Mouse (Mus musculus): ENCODE measurements around the gene Psme2.

Psme2 gene

DNA sequence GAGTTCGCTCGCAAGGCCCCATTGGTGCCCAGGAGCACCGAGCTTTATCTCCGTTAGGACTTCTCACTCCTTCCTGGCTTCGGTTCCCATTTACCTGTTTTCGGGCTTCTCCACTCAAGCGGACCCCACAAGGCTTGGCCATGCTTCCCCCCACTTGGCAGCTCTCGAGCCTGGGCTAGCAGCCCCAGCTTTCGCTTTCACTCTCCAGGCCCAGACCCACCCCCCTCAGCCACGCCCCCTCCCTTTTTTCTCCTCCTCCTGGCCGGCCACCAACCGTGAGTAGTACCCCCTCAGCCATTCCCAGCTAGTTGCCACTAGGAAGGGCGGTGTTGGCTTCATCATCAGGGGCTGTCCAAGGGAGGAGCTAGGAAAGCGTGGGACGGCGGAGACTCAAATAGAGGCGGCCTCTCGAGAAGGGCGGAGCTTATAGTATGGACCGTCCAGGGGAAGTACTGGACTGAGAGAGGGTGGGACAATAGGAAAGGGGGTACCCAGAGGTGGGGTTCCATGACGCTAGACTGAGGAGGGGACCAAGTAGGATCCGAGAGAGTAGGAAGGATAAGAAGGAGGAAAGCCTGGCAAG lies at the start of gene Psme2:
TSS of gene Psme2 (minus strand) at position 366 of the 583 bp plus-strand sequence.
- peak; percentile 97 for DNase-seq (ENCODE audit: low spot score)

DNA sequence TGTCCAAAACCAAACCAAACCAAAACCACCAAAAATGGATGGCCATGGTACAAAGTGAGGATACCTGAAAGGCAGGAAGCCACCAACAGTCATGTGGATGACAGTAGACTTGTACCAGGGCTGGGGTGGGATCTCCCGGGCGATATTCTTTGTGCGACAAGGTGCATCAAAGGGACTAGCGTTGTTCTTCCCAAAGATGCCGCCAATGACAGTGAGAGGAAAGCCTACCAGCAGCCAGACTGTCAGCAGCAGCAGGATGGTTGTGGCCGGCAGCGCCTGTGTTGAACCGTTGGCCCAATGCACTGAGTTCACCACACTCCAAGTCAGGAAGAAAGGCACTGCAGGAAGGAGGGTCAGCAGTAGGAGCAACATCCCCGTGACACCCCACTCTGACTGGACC lies 46.9 kb upstream of the Psme2 start, which contains the start of gene Gm49378:
TSS of gene Gm49378 (minus strand) at position 101 of the 400 bp plus-strand sequence.
- no peak for DNase-seq (ENCODE audit: low spot score)

GRCm38 (mm10) chr14:55635523-55636007 lies 44.7 kb upstream of the Psme2 start, which contains the start of gene Ipo4:
Gene Ipo4 (minus strand): TSS chr14:55635957.
- peak; percentile 89 for DNase-seq (ENCODE audit: low spot score)

DNA sequence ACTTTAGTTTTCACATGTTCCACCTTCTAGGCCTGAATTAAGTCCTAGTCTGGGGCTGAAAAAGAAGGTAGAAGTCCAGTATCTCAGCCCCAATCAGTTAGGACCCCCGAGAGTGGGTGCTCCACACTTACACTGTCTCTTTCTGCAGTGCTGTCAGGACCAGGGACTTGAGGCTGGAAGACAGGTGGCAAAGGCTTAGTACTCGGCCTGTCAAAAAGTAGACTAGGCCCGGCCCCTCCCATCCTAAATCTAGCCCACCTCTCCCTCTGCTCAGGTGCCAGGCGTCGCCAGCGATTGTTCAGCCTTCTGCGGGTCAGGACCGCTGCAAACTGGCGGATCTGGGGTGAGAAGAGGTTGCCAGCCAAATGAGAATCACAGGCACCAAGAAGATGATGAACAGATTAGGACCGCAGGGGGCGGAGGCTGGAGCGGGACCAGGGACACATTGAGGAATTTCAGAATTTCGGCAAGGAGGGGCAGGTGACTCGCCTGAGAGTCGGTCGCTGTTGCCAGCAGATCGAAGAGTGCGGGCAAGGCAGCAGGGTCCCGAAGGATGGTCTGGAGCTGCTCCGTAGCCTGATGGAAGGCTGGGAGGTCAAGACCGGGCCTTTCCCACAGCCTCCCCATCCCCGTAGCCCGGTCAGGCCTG lies 44.1 kb upstream of the Psme2 start:
- DNase-seq (ENCODE audit: low spot score) = peak; percentile 14

DNA sequence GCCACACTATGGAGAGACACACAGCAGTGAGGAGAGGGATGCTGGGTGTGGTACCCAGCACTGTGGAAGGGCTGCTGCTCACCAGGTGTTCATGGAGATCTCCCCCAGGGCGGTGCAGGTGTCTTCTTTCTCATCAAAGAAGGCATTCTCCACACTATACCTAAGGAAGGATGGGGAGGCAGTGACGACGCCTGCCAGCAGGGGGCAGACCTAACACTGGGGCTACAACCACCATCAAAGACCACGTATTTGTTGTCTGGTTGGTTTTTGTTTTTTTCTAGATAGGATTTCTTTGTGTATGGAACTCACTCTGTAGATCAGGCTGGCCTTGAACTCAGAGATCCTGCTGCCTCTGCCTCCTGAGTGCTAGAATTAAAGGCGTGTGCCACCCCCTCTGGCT lies 38.4 kb upstream of the Psme2 start:
- DNase-seq (ENCODE audit: low spot score) = no peak

DNA sequence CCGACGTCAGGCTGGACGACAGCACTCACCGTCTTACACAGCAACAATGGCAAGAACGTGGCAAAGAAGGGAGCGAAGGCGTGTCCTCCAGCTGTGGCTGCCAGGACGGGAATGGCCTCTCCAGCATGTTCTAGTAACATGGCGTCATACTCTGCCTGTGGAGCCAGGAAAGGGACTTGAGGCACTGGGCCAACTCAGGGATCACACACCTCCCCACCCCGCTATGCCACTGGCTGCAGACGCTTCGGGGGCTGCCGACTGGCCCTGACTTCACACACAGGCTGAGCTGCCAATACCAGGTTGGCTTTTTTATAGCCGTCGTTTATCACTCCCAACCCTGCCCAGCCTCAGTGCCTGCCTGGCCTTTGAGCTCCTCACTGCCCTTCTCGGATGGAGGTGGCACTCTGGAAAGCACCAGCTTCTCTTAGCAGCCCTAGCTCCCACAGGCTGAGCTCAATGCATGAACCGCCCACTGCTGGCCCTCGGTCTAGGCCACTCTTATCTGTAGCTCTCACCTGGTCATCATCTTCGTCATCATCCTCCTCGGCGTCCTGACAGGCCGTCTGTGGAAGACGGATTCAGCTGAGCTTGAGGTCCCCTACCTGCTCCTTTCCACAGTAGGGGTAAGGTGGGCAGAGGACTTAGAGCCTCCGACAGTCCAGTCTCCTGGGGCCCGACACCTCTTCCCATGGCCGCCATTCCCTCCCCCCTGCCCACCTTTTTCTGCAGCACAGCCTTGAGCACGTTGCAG lies 37.3 kb upstream of the Psme2 start:
- no peak for DNase-seq (ENCODE audit: low spot score)

- DNase-seq (ENCODE audit: low spot score) = no peak
Observed at GRCm38 (mm10) chr14:55618486-55619195, 27.7 kb upstream of the Psme2 start.

DNA sequence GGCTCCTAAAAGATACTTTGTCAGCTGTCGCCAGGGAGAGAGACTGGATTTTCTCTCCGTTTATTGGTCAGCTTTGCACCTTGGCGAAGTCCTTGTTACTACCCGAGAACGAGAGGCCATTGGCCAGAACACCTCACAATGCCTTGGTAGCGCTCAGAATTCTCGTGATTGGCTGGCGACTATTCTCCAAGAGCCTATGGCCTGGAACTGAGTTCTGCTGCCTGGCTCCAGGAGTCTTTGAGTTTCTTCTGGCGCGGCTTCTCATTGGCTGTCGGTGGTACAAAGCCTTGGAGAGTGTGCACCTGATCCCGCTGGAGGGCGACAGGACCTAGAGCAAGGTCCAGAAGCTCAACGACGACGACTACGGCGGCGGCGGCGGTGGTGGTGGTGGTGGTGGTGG lies 26.9 kb upstream of the Psme2 start, which contains the start of gene Rec8:
TSS of gene Rec8 (plus strand) at position 216 of the 400 bp plus-strand sequence.
- DNase-seq (ENCODE audit: low spot score) = no peak

DNA sequence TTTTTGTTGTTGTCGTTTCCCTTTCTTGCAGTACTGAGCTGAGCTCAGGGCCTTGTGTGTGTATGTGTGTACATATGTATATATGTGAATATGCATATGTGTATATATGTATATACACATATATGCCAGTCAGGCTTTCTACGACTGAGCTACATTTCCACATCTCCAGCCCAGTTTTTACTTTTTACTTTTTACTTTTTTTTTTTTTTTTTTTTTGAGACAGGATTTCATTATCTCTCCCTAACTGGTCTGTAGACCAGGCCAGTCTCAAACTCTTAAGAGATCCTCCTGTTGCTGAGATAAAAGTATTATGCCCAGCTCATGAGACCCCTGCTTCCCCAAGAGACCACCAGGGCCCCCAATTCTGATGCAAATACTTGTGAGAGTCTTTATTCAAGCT lies 25.9 kb upstream of the Psme2 start:
- DNase-seq (ENCODE audit: low spot score) = no peak

DNA sequence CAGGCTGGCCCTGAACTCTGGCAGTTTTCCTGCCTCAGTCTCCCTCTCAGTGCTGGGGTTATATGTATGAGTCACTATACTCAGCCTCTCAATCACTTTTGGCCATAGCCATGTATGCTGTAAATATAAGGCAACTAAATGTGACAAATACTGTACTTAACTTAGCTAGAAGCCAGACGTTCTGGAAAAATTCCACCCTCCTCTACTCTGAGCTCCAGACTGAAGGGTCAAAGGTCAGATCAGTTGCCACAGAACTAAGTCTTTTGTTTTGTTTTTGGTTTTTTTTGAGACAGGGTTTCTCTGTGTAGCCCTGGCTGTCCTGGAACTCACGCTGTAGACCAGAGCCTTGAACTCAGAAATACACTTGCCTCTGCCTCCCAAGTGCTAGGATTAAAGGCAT lies 25.0 kb upstream of the Psme2 start:
- DNase-seq (ENCODE audit: low spot score) = peak; percentile 75

GRCm38 (mm10) chr14:55614565-55615178 lies 23.8 kb upstream of the Psme2 start:
- no peak for DNase-seq (ENCODE audit: low spot score)

DNA sequence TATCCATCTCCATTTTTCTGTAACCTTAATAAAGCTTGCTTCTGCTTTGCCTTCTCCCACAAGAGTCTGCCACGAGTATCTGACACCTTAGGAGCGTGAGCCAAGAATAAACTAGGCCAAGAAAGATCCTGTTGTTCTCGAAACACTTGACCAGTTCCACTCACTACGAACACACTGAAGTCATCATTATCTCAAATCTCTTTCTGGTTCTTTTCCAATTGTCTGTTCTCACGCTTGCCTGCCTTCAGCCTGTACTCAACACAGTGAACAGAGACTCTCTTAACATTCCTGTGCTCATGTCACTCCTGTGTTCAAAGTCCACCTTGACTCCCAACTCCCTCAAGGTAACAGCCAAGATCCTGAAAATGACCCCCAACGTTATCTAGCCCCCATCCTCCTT lies 22.4 kb upstream of the Psme2 start:
- DNase-seq (ENCODE audit: low spot score) = no peak

DNA sequence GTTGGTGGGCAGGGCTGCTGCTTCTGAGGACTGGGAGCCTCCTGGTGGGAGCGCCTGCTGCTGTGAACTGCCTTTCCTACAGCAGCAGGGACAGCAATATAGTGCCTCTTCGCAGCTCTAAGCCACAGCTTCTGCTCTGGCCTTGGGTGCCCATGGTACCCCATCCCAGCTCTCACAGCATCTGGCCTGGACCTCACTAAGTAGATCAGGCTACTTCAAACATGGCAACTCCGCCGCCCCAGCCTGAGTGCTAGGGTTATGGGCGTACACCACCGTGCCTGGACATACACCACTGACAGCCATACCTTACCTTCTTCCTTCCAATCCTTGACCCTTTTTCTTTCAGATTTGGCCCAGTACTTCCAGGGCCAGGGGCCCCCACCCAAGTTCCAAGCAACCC lies 17.4 kb upstream of the Psme2 start:
- no peak for DNase-seq (ENCODE audit: low spot score)

DNA sequence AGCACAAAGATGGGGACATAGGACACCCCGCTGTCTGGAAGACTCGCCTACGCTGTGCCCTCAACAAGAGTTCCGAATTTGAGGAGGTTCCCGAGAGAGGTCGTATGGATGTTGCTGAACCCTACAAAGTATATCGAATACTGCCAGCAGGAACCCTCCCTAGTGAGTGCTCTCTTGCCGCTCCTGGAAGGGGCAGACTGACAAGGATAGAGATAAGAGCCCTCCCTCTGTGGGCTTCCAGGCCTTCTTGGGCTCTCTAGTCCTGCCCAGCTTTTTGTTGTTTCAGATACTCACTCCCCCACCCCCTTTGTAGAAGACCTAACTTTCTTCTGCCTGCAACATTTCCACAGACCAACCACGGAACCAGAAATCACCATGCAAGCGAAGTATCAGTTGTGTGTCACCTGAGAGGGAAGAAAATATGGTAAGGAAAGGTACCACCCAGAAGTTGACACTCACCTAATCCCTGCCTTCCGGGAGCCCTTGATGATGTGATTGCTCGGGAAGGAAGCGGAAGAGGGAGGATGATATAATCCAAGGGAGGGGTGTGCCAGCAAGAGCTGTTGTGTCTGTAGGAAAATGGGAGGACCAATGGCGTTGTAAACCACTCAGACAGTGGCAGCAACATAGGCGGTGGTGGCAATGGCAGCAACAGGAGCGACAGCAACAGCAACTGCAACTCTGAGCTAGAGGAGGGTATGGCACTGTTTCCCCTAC lies 15.0 kb upstream of the Psme2 start:
- no peak for DNase-seq (ENCODE audit: low spot score)

DNA sequence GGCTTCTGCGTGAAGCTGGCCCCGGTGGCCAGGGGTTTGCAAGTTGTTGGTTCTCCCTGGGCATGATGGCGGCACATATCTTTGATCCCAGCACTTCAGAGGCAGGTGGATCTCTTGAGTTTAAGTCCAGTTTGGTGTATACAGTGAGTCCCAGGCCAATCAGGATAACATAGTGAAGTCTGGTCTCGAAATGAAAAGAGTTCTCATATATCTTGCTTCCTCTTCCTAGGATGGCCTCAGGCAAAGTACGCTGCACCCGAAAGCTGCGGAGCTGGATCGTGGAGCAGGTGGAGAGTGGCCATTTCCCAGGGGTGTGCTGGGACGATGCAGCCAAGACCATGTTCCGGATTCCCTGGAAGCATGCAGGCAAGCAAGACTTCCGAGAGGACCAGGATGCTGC lies 13.9 kb upstream of the Psme2 start:
- DNase-seq (ENCODE audit: low spot score) = no peak

GRCm38 (mm10) chr14:55603633-55604576 lies 13.0 kb upstream of the Psme2 start:
- peak; percentile 83 for DNase-seq (ENCODE audit: low spot score)

DNA sequence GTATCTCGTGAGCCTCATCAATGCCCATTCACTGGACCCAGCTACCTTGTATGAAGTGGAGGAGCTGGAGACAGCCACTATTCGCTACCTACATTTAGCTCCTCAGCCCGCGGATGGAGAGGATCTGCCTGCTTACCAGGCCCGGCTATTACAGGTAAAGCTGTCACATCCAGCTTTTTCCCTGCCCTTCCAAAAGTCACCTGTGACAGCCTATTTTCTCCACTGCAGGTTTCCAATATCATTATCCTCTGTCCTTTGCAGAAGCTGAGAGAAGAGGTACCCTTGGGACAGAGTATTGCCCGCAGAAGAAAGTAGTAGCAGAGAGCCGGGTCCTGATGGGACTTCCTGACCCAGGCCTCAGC lies 12.3 kb upstream of the Psme2 start, which contains the start of gene Irf9:
TSS of gene Irf9 (plus strand) at position 301 of the 362 bp plus-strand sequence.
- DNase-seq (ENCODE audit: low spot score) = no peak

GRCm38 (mm10) chr14:55598521-55599390 lies 7.8 kb upstream of the Psme2 start:
- DNase-seq (ENCODE audit: low spot score) = no peak

Measured in adipocyte (in vitro differentiated cells).